Mouse (Mus musculus): ENCODE data around the gene Adk.

DNA sequence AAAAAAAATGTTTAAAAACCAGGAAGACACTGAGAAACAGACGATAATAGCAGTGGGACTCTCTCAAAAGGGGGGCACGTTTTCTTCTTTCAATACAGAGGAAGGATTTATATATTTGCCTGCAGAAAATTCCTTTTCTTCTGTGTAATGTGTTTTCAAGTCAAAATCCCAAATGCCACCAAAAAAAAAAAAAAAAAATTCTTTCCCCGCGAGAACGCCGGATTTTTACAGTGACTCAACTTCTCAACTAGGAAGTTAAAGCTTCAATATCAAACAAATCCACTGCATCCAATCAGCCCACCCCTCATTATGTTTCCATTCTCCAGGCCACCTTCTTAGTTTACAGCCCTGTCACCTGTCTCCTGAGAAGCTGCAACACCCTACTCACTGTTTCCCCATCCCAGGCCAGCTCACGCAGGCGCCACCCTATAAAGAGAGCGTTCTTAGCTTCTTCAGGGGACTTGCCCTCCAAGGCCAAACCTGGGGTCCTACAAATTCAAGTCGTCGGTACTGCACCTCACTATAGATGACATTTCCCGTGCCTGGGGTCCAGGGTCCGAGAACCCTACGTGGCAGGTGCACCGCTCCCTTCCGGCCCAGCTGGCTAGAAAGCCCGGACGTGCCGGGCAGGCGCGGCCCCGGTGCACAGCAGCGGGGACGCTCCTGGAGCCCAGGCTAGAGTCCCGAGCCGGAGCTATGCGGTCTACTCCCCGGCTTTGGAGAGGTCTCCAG is 828 bp upstream of the Adk start:
- TF ChIP-seq CTCF (IDR thresholded peaks at IDR 0.05; ENCODE audit: insufficient read depth, low read length): no peak
- TF ChIP-seq POLR2A (IDR thresholded peaks at IDR 0.05; ENCODE audit: borderline replicate concordance, extremely low read depth, low read depth, low read length): no peak

All from lung, adult 2 months (tissue).